Mouse (Mus musculus): Measurements from ENCODE around the gene Clstn3.

Clstn3 gene

GRCm38 (mm10) chr6:124448186-124448852, 16.3 kb downstream of the Clstn3 start:
- no peak for DNase-seq

GRCm38 (mm10) chr6:124447356-124447755, 17.2 kb downstream of the Clstn3 start:
- no peak for DNase-seq

GRCm38 (mm10) chr6:124446459-124446858, 18.1 kb downstream of the Clstn3 start:
- no peak for DNase-seq

- no peak for DNase-seq
Observed at GRCm38 (mm10) chr6:124446024-124446423, 18.6 kb downstream of the Clstn3 start.

- DNase-seq: no peak
Observed at GRCm38 (mm10) chr6:124443338-124443737, 21.3 kb downstream of the Clstn3 start.

GRCm38 (mm10) chr6:124436245-124436644, 28.3 kb downstream of the Clstn3 start:
- DNase-seq: no peak

GRCm38 (mm10) chr6:124435173-124435572, 29.4 kb downstream of the Clstn3 start:
- no peak for DNase-seq

GRCm38 (mm10) chr6:124433688-124434324, 30.8 kb downstream of the Clstn3 start:
- no peak for DNase-seq

DNA sequence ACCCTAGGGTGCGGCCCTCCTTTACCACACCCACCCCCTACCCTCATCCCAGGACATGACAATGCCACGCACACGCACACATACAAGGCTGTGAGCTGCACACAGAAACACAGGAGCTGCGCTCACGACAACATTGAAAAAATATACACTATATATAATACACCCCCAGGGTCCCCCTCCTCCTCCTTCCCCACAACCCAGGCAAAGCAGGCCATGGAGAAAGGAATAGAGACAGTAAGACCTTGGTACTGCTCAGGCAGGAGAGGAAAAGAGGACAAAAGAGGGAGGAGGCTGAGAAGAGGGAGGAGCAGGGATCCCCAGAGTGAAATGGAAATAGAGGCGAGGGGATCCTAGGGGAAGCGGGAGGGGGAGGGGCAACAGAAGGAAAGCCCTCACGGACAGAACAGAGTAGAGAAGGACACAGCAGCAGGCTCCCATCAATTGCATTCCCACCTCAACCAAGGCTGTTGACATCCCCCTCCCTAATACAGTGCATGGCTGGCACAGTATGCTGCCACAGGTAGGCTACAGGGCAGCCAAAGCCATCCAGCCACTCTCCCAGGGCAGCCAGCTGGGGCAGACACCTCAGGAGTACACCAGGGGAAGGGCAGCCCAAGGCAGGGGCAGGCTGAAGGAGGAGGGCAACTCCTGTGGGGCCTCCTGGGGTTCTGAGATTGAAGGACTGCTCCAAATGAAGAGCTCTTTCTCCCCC, 33.7 kb downstream of the Clstn3 start:
- DNase-seq: no peak

DNA sequence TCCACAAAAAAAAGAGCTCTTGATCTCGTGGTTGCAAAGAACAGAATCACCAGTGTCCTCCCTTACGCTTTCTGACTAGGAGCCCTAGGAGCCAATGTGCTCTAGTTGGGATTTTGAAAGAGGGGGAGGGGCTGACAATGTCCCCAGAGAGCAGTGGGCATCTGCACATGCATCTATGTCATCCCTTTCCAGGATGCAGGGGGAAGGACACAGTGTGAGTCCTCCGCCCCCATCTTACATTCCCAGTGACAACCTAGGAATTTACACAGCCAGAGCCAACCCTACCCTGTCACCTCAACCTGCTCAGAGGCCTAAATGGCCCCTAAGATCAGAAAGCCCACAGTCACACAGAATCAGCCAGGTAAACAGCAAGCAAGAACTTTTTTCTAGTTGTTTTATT, 34.2 kb downstream of the Clstn3 start:
- no peak for DNase-seq

- DNase-seq: no peak
Observed at GRCm38 (mm10) chr6:124427791-124428576, 36.6 kb downstream of the Clstn3 start.

DNA sequence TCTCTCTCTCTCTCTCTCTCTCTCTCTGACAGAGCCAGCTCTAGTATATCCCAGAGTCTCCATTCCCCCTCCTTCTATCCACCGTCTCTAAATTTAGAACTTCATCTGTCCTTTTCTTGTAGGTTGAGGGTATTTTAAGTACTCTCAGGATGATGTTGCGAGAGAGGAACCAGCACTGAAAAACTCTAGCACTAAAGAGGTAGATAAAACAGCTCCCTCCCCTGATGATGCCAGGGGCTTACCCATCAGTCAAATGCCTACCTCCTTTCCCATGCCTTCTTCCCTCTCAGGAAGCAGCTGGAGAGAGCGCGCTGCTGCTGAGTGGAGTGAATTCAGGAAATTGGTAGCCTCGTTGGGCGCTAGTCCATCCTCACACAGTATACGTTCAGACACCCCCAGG, 37.3 kb downstream of the Clstn3 start:
- no peak for DNase-seq

GRCm38 (mm10) chr6:124426604-124427003, 38.0 kb downstream of the Clstn3 start:
- DNase-seq: no peak

DNA sequence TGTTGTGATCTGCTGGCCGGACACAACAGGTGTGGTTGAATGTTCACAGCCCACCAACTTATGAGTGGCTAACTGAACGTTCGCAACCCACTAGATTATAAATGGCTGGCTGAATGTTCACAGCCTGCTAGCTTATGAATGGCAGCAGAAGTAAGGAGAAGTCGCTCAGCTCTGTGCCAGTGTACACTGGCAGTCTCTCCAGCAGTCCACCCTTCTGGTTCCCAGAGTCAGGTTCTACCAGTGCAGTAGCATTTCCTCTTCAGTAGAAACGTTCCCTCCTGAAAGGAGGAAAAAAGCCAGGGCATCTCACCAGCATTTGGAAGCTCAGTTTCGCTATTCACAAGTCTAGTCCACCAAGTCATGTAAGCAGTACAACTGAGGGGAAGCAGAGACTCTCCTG, 39.1 kb downstream of the Clstn3 start:
- DNase-seq: no peak

DNA sequence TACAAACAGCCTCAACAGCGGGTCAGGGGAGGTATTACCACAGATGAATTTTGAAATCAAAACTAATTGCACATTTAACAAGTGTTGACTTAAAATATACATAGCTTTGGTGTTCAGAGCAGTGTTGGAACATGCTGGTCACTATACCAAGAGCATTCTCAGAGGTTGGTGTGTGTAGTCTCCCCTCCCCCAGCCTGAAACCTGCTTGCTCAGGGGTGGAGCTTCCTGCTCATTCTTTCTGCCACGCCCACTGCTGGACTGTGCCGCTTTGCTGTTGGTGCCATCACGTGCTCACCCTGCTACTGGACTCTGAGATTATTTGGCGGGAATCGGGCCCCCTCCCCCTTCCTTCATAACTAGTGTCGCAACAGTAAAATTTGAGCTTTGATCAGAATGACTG, 39.6 kb downstream of the Clstn3 start:
- peak; percentile 58 to 71 for DNase-seq

DNA sequence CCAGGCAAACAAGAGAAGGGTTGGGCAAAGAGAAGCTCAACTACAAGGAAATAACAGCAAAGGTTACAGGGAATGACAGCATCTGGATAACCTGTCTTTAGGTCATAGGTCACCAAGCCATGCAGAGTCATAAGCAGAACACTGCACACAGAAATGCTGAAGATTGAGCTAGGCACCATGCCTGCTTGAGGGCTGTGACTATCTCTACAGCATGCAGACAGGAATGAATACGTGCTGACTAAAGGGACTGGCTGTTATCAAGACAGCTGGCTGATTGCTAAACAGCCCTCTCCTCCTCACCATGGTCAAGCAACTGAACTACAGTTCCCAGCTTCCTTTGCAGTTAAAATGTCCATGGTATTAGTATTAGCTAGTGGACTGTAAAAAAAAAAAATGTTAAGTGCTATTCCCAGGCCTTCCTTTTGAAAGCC, 40.5 kb downstream of the Clstn3 start:
- no peak for DNase-seq

GRCm38 (mm10) chr6:124418686-124419085, 45.9 kb downstream of the Clstn3 start:
- DNase-seq: peak in 1 of 2 experiments; percentile 24

DNA sequence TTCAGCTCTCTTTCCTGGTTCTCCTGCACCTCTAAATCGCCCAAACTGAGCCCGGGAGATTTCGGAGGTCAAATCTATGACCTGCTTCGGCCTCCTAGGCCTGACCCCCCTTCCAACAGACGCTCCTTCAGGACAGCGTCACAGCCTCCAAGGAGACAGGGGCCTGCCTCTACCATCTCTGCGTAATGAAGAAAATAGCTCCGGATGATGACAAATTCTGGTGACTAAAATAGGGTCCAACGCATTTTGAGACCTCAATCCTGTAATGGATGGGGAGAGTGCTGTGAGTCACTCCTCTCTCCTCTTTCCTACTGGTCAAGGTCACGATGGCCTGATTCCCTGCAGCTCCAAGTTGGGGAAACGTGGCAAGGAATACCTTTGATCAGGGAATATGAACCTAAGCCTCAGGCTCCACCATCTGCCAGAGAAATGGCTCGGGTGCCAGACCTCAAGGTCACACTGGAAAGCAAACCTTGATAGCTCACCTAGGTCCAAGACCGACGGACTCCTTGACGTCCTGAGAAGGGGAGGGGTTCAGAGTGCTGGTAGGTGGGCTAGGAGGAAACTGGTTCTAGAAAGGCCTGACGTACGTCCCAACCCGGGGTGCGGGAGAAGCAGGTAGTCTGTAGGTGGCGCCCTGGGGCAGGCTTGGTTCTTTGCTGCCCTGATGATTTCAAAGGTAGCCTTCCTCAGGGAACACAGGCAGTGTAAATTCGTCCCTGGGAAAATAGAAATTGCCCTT, 49.1 kb downstream of the Clstn3 start:
- peak; percentile 90 to 94 for DNase-seq

- DNase-seq: peak; percentile 97 to 99
Observed at GRCm38 (mm10) chr6:124414927-124415325, 49.7 kb downstream of the Clstn3 start, which contains the start of gene Pex5. Gene Pex5 (minus strand): TSS chr6:124415067.

DNA sequence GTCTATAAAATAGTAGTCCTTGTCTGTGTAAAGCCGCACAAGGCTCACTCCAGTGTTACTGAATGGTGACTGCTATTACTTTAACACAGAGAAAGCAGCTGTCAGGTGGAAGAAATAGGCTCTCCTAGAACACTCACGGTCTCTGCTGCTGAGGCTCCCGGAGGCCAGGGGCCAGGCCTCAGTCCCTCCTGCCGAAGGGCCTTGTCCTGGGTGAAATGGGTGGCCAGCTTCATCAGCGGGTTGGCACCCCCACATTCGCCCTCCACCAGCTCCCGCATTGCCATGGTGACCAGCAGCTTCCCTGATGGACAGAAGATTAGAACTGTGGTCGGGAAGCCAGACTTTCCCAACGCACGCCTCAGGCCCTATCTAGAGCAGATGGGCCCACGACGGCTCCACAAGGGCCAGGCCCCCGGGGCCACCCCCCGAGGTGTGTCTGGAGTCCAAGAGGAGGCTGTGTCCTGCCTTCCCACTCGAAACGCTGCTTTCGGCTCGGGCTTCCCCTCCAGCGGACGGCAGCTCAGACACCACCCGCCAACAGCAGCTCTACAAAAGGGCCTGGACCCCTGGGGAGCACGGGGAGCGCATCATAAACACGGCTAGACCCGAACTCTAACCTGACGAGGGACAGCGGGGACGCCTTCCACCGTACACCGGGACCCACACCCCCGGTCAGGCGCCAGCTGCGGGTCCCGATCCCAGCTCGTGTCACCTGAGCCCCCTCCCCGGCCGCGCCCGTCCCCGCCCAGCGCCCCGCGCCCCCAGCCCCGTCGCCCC, 50.3 kb downstream of the Clstn3 start:
- peak; percentile 39 to 42 for DNase-seq

DNA sequence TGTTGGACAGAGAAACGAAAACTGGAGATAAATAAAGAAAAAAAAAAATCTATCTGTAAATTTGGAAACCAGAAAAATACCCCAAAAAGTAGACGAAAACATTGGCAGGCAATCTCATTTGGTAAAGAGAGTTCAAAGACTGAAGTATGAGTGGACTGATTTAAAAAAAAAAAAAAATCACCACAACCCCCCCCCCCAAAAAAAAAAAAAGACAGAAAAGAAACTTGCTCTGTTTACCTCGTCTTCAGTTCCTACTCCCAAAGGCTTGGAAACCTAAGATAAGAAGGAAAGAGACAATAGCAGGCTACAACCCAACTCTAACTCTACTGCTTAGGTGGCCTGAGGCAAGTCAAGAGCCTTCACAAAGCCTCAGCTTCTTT, 50.8 kb downstream of the Clstn3 start:
- DNase-seq: no peak

- no peak for DNase-seq
Observed at GRCm38 (mm10) chr6:124408355-124408754, 56.2 kb downstream of the Clstn3 start.
